Mouse (Mus musculus) spleen, adult 2 months (tissue): ENCODE data around the gene Wdr62.

Source experiments
- CTCF ChIP-seq: fragments of 200-500 bp; IDR thresholded peaks from 2 replicates; pipeline ENCODE4 v1.5.1; 2011; ENCODE audit warnings: mild to moderate bottlenecking, inconsistent platforms; ENCODE audit not compliant: insufficient read depth, insufficient read length, insufficient replicate concordance; ENCODE audit errors: extremely low read depth
- POLR2A ChIP-seq: fragments of 200-500 bp; IDR thresholded peaks from 2 replicates; pipeline ENCODE4 v1.6.1; 2011; ENCODE audit warnings: low read depth, low read length, inconsistent platforms

DNA sequence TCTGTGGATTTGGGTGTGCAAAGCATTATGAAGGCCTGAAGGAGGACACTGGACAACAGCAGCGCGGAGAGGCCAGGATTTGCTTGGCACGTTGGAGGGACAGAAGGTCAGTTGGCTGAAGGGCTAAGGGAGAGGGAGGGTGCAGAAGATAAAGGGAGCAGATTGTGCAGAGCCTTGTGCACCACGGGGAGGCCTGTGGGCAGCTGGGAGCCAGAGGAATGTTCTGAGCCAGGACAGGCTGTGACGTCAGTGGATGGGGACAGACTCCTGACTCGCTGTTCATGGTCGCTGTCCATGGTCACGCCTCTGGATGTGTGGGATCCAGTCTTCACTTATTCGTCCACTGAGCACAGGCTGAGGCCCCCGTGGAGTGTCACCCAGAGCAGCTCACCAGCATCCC, 14.9 kb upstream of the Wdr62 start:
- TF ChIP-seq CTCF, result no peak
- no peak for TF ChIP-seq POLR2A
